Mouse (Mus musculus) megakaryocyte, embryonic 14.5 days (primary cell): ENCODE measurements at regions not wholly inside any gene's neighbourhood (a gene's known extent, or its start where the extent isn't known, plus 50 kb on each side); places are given as distances from the start of the nearest gene placed in this dataset.

Experiments used
- H3K27me3 ChIP-seq: replicated peaks from 2 replicates; pipeline ENCODE3; 2012; ENCODE audit warnings: inconsistent platforms
- H3K36me3 ChIP-seq: replicated peaks from 2 replicates; pipeline ENCODE3; 2012; ENCODE audit warnings: low read length, inconsistent platforms, mixed read lengths
- H3K4me1 ChIP-seq: 2 replicates; pipeline ENCODE4 v1.6.1; 2012; ENCODE audit warnings: inconsistent platforms
- H3K4me3 ChIP-seq: replicated peaks from 2 replicates; pipeline ENCODE3; 2012; ENCODE audit warnings: moderate library complexity, mild to moderate bottlenecking, inconsistent platforms
- H3K9me3 ChIP-seq: 2 replicates; pipeline ENCODE4 v1.6.1; 2012; ENCODE audit warnings: inconsistent platforms
- FLI1 ChIP-seq: IDR thresholded peaks from 2 replicates; pipeline ENCODE4 v1.6.1; 2012; ENCODE audit warnings: low read length, inconsistent platforms, mixed read lengths
- GATA1 ChIP-seq: IDR thresholded peaks from 3 replicates; pipeline ENCODE4 v1.6.1; 2012; ENCODE audit warnings: mixed read lengths, low read length, inconsistent platforms, borderline replicate concordance

DNA sequence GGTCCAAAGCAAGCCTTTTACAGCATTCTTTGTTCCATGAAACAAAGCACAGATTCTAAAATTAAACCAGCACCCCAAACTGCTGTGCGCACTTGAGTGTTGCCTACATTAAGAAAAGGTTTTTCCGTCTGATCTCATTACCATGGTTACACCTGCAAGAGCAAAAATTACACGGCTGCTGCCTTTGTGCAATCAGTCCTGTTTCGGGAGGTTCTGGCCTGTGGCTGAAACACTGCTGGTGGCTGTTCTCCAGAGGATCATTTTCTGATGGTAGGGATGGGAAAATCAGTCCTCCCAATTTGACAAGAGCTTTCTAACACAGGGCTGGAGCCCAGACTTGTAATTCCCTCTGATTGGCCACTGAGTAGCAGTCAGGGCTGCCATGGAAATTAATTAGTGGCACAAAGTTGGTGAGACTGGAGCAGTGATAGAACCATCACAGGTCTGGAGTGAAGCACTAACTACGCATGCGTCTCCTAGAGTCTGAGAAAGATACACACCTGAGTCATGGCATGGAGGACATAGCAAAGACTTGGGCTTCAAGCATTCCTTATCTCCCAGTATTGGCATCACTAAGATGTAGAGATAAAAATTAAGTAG is 114.8 kb upstream of the Fam49a start:
- H3K4me3 ChIP-seq, result no peak overlapping the region
- H3K36me3 ChIP-seq, result no peaks in the 10 kb centered on the region
- H3K27me3 ChIP-seq, result no peaks in the 10 kb centered on the region
- H3K9me3 ChIP-seq, result no peaks in the 10 kb centered on the region
- H3K4me1 ChIP-seq, result no peaks in the 10 kb centered on the region
- no peak for TF ChIP-seq GATA1
- TF ChIP-seq FLI1, result no peak

DNA sequence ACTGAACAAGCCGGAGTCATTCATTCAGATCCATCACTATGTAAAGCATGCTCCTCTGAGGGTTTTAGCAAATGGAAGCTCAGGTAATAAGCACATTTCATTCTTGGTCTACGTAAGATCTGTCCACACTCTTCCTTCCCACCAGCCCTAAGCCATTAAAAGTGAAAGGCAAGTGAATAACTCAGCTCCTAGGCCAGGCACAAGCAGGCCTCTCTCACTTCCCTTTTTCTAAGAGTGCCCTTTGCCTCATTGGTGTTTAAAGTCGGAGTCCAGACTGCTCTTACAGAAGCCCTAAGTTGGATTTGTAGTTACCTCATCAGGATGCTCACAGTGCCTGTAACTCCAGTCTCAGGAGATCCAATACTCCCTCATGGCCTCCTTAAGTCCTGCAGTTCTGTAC is 114.1 kb upstream of the Fam49a start:
- Histone ChIP-seq H3K4me3 (no peak overlapping the region), H3K4me1 (no peaks in the 10 kb centered on the region), H3K27me3 (no peaks in the 10 kb centered on the region), H3K9me3 (no peaks in the 10 kb centered on the region), H3K36me3 (no peaks in the 10 kb centered on the region)
- no peak for TF ChIP-seq FLI1
- TF ChIP-seq GATA1, result no peak

DNA sequence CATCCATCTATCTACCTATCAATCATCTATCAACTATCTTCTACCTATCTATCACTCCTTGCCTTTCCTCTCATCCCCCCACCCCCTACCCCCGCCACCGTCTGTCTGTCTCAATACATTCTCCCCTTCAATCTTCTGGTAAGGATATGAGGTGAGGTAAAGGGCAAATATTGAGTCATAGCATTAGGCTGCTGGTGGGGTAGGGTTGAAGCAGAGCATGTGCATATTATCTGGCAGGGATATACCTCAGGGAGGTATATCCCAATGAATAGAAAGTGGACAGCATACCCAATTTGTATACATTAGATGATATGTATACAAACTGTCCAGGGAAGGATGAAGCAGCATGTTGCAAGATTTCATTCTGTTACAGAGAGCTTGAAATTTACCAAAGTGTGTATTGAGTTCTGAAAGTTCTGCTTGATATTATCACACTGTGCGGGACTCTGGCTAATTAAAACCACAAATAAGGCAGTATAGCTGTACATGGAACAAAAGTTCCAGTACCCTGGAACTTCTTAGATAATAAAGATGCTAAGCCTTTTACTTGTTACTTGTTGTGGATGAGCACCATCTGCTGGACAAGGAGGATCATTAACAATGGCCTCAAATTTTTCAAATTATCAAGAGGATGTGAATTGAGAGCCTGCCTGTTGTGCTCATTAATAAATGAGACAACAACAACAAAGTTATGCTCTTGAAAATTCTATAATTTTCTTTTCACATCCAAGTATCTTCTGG is 113.1 kb upstream of the Fam49a start:
- H3K36me3 ChIP-seq, result no peaks in the 10 kb centered on the region
- H3K4me3 ChIP-seq, result no peak overlapping the region
- H3K4me1 ChIP-seq, result no peaks in the 10 kb centered on the region
- H3K9me3 ChIP-seq, result no peaks in the 10 kb centered on the region
- no peak for TF ChIP-seq GATA1
- TF ChIP-seq FLI1, result no peak
- no peaks in the 10 kb centered on the region for H3K27me3 ChIP-seq

DNA sequence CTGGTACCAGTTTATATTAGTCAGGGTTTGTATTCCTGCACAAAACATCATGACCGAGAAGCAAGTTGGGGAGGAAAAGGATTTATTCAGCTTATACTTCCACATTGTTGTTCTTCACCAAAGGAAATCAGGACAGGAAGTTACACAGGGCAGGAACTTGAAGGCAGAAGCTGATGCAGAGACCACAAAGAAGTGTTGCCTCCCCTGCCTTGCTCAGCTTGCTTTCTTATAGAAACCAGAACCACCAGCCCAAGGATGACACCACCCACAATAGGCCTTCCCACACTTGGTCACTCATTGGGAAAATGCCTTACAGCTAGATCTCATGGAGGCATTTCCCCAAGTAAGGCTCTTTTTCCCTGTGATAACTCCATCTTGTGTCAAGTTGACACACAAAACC is 97.5 kb upstream of the Fam49a start:
- H3K9me3 ChIP-seq, result no peaks in the 10 kb centered on the region
- H3K36me3 ChIP-seq, result no peaks in the 10 kb centered on the region
- no peaks in the 10 kb centered on the region for H3K4me1 ChIP-seq
- no peak overlapping the region for H3K4me3 ChIP-seq
- no peaks in the 10 kb centered on the region for H3K27me3 ChIP-seq
- TF ChIP-seq GATA1, result no peak
- TF ChIP-seq FLI1, result no peak

DNA sequence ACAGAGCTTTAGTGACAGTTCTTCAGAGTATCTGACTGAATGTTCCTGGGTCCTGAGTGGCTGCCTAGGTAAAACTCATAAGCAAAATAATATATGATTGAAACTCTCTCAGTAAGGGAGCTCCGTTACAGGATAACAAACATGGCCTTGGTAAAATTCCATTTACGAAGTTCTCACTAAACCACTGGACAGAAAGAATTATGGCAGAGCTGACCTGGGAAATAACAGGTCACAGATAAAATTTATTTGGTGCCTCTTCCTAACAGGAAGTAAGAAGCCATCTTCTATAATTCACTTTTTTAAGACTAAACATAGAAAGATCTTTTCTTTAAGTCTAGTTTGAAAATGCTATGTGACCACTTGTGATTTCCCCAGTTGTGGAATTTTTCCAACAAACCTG is 91.4 kb upstream of the Fam49a start:
- no peak overlapping the region for H3K4me3 ChIP-seq
- peaks cover 6% of the 10 kb centered on the region for H3K27me3 ChIP-seq
- TF ChIP-seq FLI1 (no peak), GATA1 (no peak)
- H3K36me3 ChIP-seq, result no peaks in the 10 kb centered on the region
- peaks cover 10% of the 10 kb centered on the region for H3K4me1 ChIP-seq
- no peaks in the 10 kb centered on the region for H3K9me3 ChIP-seq

DNA sequence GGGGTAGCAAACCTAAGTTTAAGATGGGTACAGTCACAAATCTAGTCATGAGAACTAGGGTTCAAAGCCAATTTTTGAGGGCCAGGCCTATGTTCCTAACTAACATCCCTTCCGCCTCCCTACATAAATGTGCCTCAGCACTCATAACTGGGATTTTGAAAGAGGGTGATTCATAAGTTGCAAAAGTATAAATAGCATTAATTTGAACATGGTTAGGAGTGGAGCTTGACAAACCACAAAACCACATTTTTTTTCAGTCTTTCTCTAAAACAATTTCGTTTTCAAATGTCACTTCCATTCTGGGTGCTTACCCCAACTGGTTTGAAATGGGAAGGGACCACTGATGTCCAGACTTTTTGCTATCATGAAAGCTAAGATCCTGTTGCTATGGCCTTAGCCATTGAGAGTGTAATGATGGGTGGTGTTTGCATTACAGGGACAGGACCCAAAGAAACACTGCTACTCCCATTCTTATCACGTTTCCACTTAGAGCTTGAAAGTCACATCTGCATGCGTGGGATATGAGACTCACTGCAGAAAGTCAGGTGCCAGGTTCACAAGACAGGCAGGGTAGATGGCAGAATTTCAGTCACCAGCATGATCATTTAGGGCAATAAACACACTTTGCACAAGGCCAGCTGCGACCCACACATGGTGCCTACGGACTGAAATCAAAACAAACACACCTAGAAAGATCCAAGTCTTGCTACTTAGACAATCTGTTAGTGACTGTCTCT is 89.7 kb upstream of the Fam49a start:
- no peak for TF ChIP-seq GATA1
- TF ChIP-seq FLI1, result no peak
- H3K9me3 ChIP-seq, result no peaks in the 10 kb centered on the region
- H3K4me1 ChIP-seq, result peaks cover 22% of the 10 kb centered on the region
- peaks cover 6% of the 10 kb centered on the region for H3K27me3 ChIP-seq
- no peaks in the 10 kb centered on the region for H3K36me3 ChIP-seq
- H3K4me3 ChIP-seq, result no peak overlapping the region

DNA sequence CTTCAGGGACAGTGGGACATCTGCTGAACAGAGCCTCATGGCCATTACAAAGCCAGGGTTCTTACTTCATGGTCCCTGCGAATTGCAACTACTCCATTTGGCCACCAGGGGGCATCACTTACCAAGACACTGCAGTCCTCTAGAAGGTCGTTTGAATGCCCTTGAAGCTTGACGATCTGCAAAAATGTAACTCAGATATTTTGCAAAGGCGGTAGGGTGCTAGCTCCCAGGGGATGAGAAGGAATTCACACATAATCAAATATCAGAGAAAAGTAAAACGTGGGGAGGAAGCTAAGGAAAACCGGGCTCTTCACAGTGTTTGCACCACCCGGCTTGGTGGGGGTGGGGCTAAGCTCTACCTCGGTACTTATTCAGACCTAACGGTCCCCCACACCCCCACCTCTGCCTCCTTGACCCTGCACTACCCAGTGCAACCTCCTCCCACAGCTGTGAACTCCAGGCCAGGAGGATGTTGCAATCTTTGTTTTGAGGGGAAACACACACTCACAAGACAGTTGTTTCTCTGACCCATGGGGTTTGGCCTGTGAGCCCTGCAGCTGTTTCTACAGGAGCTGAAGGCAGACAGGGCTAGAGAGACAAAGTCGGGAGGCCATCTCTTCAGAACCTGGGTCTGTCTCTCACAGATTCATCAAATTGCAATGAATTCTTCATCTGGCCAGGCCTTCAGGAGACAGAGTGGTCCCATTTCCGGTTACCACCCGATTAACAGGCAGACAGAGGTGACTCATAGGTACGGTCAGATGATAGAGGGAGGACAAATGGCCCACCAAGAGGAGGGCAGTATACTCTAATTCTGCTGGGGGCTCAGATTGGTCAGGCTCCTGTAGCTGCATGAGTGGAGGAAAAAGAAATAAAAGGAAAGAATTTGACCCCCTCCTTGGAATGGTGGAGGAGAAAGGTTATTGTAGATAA is 85.3 kb upstream of the Fam49a start:
- H3K9me3 ChIP-seq, result no peaks in the 10 kb centered on the region
- TF ChIP-seq FLI1 (no peak), GATA1 (no peak)
- H3K36me3 ChIP-seq, result no peaks in the 10 kb centered on the region
- H3K4me1 ChIP-seq, result peaks cover 28% of the 10 kb centered on the region
- peak overlapping the region; percentile 86 for H3K4me3 ChIP-seq
- H3K27me3 ChIP-seq, result peaks cover 14% of the 10 kb centered on the region

DNA sequence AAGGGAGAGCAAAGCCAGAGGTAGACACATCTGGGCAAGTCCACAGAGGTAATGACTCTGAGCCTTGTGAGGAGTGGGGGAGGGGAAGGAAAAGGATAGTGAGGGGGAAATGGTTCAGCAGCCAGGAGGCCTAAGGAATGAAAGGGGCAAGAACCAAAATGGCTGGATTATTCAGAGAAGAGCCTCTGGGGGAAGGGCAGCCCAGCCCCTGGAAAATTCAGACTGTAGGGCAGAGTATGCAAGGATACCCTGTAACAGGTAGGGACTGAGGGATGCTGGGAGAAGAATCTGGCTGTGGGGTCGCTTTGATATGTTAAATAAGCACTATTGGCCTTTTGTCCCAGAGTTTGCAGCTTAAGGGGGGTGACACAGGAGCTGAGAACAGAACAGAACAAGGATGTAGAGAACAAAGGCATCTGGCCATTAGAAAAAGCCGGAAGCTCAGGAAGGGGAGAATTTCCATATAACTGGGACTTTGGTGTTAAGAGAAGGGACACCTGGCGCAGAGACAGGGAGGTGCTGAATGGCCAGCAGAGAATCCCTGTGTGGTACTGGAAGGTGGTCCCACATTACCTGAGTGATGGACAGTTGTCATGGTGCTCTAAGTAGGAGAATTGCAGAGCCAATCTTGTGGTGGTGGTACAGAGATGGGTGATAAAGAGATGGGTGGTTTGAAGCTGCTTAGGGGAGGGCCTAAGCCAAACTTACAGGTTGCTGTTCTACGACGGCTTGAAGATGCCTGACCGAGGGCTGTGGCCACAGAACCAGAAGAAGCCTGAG is 84.5 kb upstream of the Fam49a start:
- no peak overlapping the region for H3K4me3 ChIP-seq
- peaks cover 22% of the 10 kb centered on the region for H3K4me1 ChIP-seq

DNA sequence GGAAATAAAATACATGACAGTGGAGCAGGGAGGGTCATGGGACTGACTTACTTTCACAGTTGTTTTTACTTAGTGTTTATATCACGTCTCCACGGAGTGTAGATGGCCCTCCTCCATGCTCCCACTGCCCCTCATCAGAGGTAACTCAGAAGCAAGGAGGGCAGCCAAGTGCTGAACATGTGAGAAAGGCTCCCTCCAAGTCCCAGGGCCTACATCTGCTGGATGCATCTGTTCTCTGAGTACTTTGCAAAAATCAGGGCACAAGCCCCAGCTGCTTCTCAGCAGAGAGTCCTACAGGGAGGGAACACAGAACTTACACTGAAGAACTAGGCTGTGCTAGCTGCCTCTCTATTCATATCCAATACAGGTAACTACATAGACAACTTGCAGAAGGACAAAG is 83.5 kb upstream of the Fam49a start:
- Histone ChIP-seq H3K36me3 (no peaks in the 10 kb centered on the region), H3K4me1 (peaks cover 18% of the 10 kb centered on the region), H3K27me3 (peaks cover 14% of the 10 kb centered on the region), H3K4me3 (no peak overlapping the region), H3K9me3 (no peaks in the 10 kb centered on the region)
- TF ChIP-seq FLI1, result no peak
- TF ChIP-seq GATA1, result no peak

More for the DNA sequence above, 84.5 kb upstream of the Fam49a start:
- Histone ChIP-seq H3K9me3 (no peaks in the 10 kb centered on the region), H3K27me3 (peaks cover 14% of the 10 kb centered on the region), H3K36me3 (no peaks in the 10 kb centered on the region)
- TF ChIP-seq FLI1, result no peak
- no peak for TF ChIP-seq GATA1
